Mouse (Mus musculus) E14TG2a.4 (cell line): ENCODE measurements around the gene Phf20.

Source experiments
- CTCF ChIP-seq: conservative IDR thresholded peaks from 2 replicates; pipeline ENCODE4 v1.5.1; 2014; ENCODE audit warnings: low read length
- NANOG ChIP-seq: IDR thresholded peaks from 2 replicates; pipeline ENCODE4 v1.6.1; 2014; ENCODE audit warnings: borderline replicate concordance, low read length, mixed read lengths
- POU5F1 ChIP-seq: IDR thresholded peaks from 2 replicates; pipeline ENCODE4 v1.6.1; 2014; ENCODE audit warnings: low read length, borderline replicate concordance

DNA sequence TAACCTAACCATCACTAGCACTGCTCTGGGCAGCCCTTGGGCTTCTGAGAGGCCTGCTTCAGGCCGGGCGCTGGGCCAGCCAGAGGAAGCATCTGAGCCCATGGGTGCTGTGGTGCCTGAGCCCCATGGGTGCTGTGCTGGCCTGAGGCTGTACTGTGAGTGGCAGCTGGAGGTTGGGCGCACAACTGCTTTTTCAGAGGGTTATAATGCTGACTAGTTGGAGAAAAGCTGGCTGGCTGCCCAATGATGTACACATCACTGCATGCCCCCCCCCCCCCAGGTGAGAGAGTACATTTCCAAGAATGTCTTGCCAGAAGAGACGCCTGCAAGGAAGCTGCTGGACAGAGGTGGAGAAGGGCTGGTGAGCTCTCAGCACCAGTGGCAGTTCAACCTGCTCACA, 108.1 kb downstream of the Phf20 start:
- TF ChIP-seq CTCF, result no peak
- no peak for TF ChIP-seq POU5F1
- no peak for TF ChIP-seq NANOG
